Mouse (Mus musculus): ENCODE data around the gene Eif2ak1.

The Eif2ak1 gene

GRCm38 (mm10) chr5:143897635-143898330 is 80.2 kb downstream of the Eif2ak1 start, which contains the start of gene Ankrd61:
Gene Ankrd61, minus strand, starts transcription at chr5:143897685.
- no peak for DNase-seq (ENCODE audit: low spot score)

GRCm38 (mm10) chr5:143902111-143902510 is 84.5 kb downstream of the Eif2ak1 start:
- no peak for DNase-seq (ENCODE audit: low spot score)

- no peak for DNase-seq (ENCODE audit: low spot score)
Observed at GRCm38 (mm10) chr5:143903813-143904212, 86.2 kb downstream of the Eif2ak1 start.

GRCm38 (mm10) chr5:143906429-143906828 is 88.8 kb downstream of the Eif2ak1 start:
- DNase-seq (ENCODE audit: low spot score) = no peak

GRCm38 (mm10) chr5:143908926-143909325 is 91.3 kb downstream of the Eif2ak1 start:
- no peak for DNase-seq (ENCODE audit: low spot score)

GRCm38 (mm10) chr5:143909417-143910400 is 92.1 kb downstream of the Eif2ak1 start, which contains the start of the genes Aimp2 and Pms2:
Gene Aimp2, minus strand, starts transcription at chr5:143909847.
Gene Pms2, plus strand, starts transcription at chr5:143909964.
- peak; percentile 98 for DNase-seq (ENCODE audit: low spot score)

GRCm38 (mm10) chr5:143916221-143916620 is 98.6 kb downstream of the Eif2ak1 start:
- no peak for DNase-seq (ENCODE audit: low spot score)

- no peak for DNase-seq (ENCODE audit: low spot score)
Observed at GRCm38 (mm10) chr5:143917418-143917817, 99.8 kb downstream of the Eif2ak1 start.

GRCm38 (mm10) chr5:143918120-143918519 is 100.5 kb downstream of the Eif2ak1 start:
- DNase-seq (ENCODE audit: low spot score) = no peak

- no peak for DNase-seq (ENCODE audit: low spot score)
Observed at GRCm38 (mm10) chr5:143924781-143925452, 107.3 kb downstream of the Eif2ak1 start.

GRCm38 (mm10) chr5:143927875-143928274 is 110.3 kb downstream of the Eif2ak1 start, which contains the start of gene Gm42421:
Gene Gm42421, plus strand, starts transcription at chr5:143928175.
- DNase-seq (ENCODE audit: low spot score) = no peak

GRCm38 (mm10) chr5:143929291-143929690 is 111.7 kb downstream of the Eif2ak1 start:
- no peak for DNase-seq (ENCODE audit: low spot score)

GRCm38 (mm10) chr5:143930656-143931055 is 113.1 kb downstream of the Eif2ak1 start:
- no peak for DNase-seq (ENCODE audit: low spot score)

- DNase-seq (ENCODE audit: low spot score) = no peak
Observed at GRCm38 (mm10) chr5:143931863-143932580, 114.4 kb downstream of the Eif2ak1 start.

- no peak for DNase-seq (ENCODE audit: low spot score)
Observed at GRCm38 (mm10) chr5:143932831-143933230, 115.2 kb downstream of the Eif2ak1 start, which contains the start of gene Rsph10b. Gene Rsph10b, plus strand, starts transcription at chr5:143933035.

- no peak for DNase-seq (ENCODE audit: low spot score)
Observed at GRCm38 (mm10) chr5:143933414-143933813, 115.8 kb downstream of the Eif2ak1 start.

- DNase-seq (ENCODE audit: low spot score) = no peak
Observed at GRCm38 (mm10) chr5:143933875-143934274, 116.3 kb downstream of the Eif2ak1 start.

- no peak for DNase-seq (ENCODE audit: low spot score)
Observed at GRCm38 (mm10) chr5:143936156-143936555, 118.6 kb downstream of the Eif2ak1 start.

GRCm38 (mm10) chr5:143941588-143941987 is 124.0 kb downstream of the Eif2ak1 start:
- no peak for DNase-seq (ENCODE audit: low spot score)

GRCm38 (mm10) chr5:143943231-143944125 is 125.9 kb downstream of the Eif2ak1 start:
- DNase-seq (ENCODE audit: low spot score) = peak; percentile 86
